Comparison of ENCODE assay signal across 23 mouse cellular contexts in genomic region chr5:137887666-137888065, GRCm38 (mm10). TPM values are rescaled to one million over a fixed set of nuclear protein-coding genes. Genes with fewer than 3 reads are reported as not detected.
"Had no signal": no experiment of that assay in that cellular context is flagged by ENCODE, and none has a peak within 500 bp of the region (broad histone marks: within the 10 kb centered on the region; RNA-seq: fewer than 3 reads in every experiment).

No protein-coding gene starts in this region.

- DNase-seq: gastrocnemius, adult 2 months; gastrocnemius, postnatal 14 days; gastrocnemius, postnatal 36 days; heart, adult 11 months; heart, adult 2 months; heart, postnatal 14 days; heart, postnatal 36 days; kidney, adult 11 months; kidney, adult 2 months; kidney, adult 9 months; kidney, postnatal 14 days; kidney, postnatal 36 days; layer of hippocampus, adult 9-11 months; layer of hippocampus, postnatal 36 days; left cerebral cortex, postnatal 4 days had no signal

RNA-seq across cellular contexts. Expression of gene Pilrb2, which starts 16.1 kb away (rescaled TPM):
- total RNA-seq: hindbrain, postnatal 0 days; layer of hippocampus, adult 18-20 months; layer of hippocampus, postnatal 14 days; layer of hippocampus, postnatal 36 days; left cerebral cortex, adult 8-10 months; left cerebral cortex, postnatal 10 days; left cerebral cortex, postnatal 25 days; left cerebral cortex, postnatal 4 days had no signal

RNA-seq across cellular contexts. Expression of gene Pilrb1, which starts 29.8 kb away (rescaled TPM):
- total RNA-seq: gastrocnemius, postnatal 14 days; gastrocnemius, postnatal 36 days; hindbrain, postnatal 0 days; layer of hippocampus, adult 18-20 months; layer of hippocampus, postnatal 14 days; layer of hippocampus, postnatal 36 days; left cerebral cortex, adult 18-20 months; left cerebral cortex, adult 8-10 months; left cerebral cortex, postnatal 10 days; left cerebral cortex, postnatal 25 days; left cerebral cortex, postnatal 4 days had no signal

RNA-seq across cellular contexts. Expression of gene Cyp3a13, which starts 33.8 kb away (rescaled TPM):
- total RNA-seq: gastrocnemius, adult 2 months; gastrocnemius, postnatal 14 days; hematopoietic stem cell, adult 5-6 weeks; left cerebral cortex, postnatal 10 days; left cerebral cortex, postnatal 4 days had no signal
